Mouse (Mus musculus): Measurements from ENCODE around the gene Cd209d. TPM values are rescaled to one million over a fixed set of nuclear protein-coding genes. Genes with fewer than 3 reads are reported as not detected.
"Not testable (repeated sequence)": the region's sequence is repeated elsewhere in the genome, so short reads cannot be mapped to it uniquely, and the experiment has no call there.

The Cd209d gene
- total RNA-seq (2021): 0.63 and 1.5 TPM in 2 replicates
- long read RNA-seq, experiment 1, partial matches to known transcripts: 1 of 2 reads
- long read RNA-seq, experiment 1, other reads (novel, unspliced or antisense): 0 of 2 reads
- long read RNA-seq, experiment 2, partial matches to known transcripts: 1 of 1 reads
- long read RNA-seq, experiment 2, other reads (novel, unspliced or antisense): 0 of 1 reads

DNA sequence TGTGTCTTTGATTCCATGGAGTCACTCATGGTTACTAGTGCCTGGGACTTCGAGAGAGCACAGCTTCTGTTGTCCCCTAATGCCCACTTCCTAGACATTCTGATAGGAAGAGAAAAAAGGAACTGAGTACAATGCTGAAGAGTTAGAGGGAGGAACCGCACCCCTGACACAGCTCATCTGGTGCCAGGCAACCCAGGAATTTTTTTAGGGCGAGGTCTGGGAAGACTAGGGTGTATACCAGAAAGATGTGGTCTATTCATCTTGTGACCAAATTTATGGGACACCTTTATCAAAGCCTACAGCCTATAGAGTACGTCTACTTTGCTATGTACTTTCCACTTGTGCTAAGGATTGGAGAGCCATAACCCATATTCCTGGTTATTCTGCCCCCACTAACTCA is at the start of gene Cd209d:
Gene Cd209d, minus strand, starts transcription at position 101 of the 400 bp plus-strand sequence.
- DNase-seq: no peak

DNA sequence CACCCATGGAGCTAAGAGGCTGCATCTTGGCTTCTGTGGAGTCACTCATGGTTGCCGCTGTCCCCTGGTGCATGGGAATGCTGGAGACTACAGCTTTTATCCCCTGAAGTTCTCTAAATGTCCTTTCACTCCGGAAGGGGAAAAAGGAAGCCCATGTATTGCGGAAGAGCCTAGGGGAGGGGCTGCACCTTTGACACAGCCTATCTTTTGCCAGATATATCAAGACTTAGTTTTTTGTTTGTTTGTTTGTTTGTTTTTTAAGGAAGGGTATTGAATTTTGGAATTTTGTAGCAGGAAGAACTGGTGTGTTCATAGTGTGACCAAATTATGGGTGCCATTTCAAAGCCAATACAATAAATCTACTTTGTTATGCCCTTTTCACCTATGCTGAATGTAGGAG is 48.4 kb upstream of the Cd209d start, which contains the start of gene Cd209b:
Gene Cd209b, minus strand, starts transcription at position 101 of the 400 bp plus-strand sequence.
- DNase-seq: no peak

DNA sequence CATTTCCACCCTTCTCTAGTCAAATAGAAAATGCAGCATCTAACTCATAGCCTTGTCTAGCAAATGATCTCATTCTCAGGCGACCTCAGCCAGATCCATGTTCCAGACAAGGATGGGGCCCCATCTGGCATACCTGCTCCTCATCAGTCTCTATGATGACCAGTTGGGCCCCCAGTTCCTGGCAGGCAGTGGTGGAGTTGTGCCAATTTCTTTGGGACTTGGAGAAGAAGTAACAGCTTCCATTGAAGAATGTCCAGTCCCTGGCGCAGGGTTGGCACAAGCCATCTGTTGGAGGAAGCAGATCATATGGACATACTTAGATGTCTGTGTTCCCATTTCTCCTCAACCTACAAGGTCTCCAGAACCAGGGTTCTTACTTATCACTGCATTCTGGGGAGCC is 2.2 kb downstream of the Cd209d start:
- no peak for DNase-seq

DNA sequence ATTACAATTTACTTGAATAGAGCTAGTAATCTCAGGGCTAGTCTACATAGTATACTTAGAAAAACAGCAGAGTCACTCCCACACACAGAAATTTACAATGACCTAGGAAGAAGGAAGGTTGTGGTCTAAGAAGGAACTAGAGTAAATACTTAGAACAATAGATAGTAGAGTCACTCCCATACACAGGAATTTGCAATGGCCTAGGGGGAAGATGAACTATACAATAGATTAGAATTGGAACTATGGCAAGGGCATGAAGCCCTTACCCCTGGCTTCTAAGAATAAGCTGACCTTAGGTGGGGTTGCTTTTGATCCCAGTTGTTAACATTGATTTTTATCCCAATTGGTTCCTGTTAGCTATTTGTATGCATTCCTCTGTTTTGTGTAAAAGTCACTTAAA is 15.6 kb downstream of the Cd209d start:
- not testable (repeated sequence) for DNase-seq

DNA sequence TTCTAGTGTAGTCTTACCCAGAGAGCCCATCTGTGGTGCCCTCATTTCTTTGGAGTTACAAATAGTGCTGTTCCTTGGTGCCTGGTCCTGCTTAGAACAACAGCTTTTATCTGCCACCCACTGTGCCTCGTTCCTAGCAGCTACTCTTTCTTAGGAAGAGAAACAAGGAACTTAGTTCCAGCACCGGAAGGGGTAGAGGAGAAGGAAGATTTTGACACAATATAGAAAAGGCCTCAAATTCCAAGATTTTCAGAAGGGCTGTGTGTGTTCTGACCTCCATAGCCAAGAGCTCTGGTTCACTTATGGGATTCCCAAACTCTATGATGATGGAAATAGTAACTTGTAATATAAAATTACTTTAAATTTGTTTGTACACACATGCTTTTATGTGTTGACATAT is 24.1 kb downstream of the Cd209d start, which contains the start of gene Cd209e:
Gene Cd209e, minus strand, starts transcription at position 101 of the 400 bp plus-strand sequence.
- DNase-seq: no peak

Other genes with a start within 250 kb of the Cd209d start
- gene Stxbp2, start 247.6 kb downstream of the Cd209d start, total RNA-seq (2021): 79.6 and 116 TPM in 2 replicates
- gene Retn, start 222.8 kb downstream of the Cd209d start, total RNA-seq (2021): 9.5 and 19.9 TPM in 2 replicates
- gene Mcemp1, start 212.8 kb downstream of the Cd209d start, total RNA-seq (2021): 0.37 and 0.75 TPM in 2 replicates
- gene Fcor, start 206.2 kb downstream of the Cd209d start, total RNA-seq (2021): 26.9 and 29.5 TPM in 2 replicates
- 19.6 and 22.0 TPM in 2 replicates for gene Trappc5, start 202.3 kb downstream of the Cd209d start, total RNA-seq (2021)
- 0.63 and 11.8 TPM in 2 replicates for gene Fcer2a, start 184.4 kb downstream of the Cd209d start, total RNA-seq (2021)
- 2.6 and 7.4 TPM in 2 replicates for gene Clec4g, start 157.9 kb downstream of the Cd209d start, total RNA-seq (2021)
- gene Cd209a, start 129.6 kb downstream of the Cd209d start, total RNA-seq (2021): 0.52 and 0.94 TPM in 2 replicates
- gene Cd209e, start 24.2 kb downstream of the Cd209d start, total RNA-seq (2021): not detected in 2 replicates
- 1.7 and 18.9 TPM in 2 replicates for gene Cd209b, start 48.3 kb upstream of the Cd209d start, total RNA-seq (2021)
- 0.44 TPM in 1 of 2 replicates, not detected in the other for gene Cd209c, start 76.2 kb upstream of the Cd209d start, total RNA-seq (2021)
- gene Cd209f, start 227.3 kb upstream of the Cd209d start, total RNA-seq (2021): 0.34 and 2.1 TPM in 2 replicates

Measured in adrenal gland, postnatal 14 days (tissue).